Mouse (Mus musculus): ENCODE measurements around the gene Cyp46a1. TPM values are rescaled to one million over a fixed set of nuclear protein-coding genes. Genes with fewer than 3 reads are reported as not detected.

The Cyp46a1 gene
- polyA plus RNA-seq, 1 experiment from 2014 or later, result 16.7 TPM

DNA sequence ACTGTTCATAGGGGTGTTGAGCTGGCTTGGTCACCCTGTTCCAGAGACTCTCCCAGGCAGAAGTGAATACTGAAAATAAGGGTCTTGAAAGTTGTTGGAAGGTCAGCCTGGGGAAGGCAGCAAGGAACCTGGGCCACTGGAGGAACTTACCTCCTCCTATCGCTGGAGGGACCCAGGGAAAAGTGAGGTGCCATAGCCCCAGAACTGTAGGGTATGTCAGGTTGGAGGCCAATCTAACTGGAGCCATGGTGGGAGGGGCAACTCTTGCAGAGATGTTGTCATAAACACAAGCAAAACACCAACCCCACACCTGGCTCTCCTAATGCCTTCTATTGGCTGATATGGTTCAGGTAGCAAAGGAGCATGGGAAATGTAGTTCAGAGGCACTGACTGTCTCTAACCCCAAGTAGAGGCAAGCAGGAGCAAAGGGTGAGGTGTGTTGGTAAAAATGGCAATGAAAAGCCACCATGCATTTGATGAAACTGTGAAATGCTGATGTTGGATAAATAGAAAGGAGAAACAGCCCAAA lies 20.9 kb upstream of the Cyp46a1 start:
- peaks cover 46% of the 10 kb centered on the region for H3K4me1 ChIP-seq (replicated peaks)
- no peak overlapping the region for H3K27ac ChIP-seq
- H3K4me2 ChIP-seq (replicated peaks), result no peak overlapping the region
- peaks cover 12% of the 10 kb centered on the region for H3K27me3 ChIP-seq
- no peak for ATAC-seq
- H3K9ac ChIP-seq (replicated peaks), result no peak overlapping the region
- WGBS, result 76% methylated on average over 1 of the region's 1 CpGs
- no peak overlapping the region for H3K4me3 ChIP-seq (replicated peaks)
- H3K9me3 ChIP-seq, result no peaks in the 10 kb centered on the region
- H3K36me3 ChIP-seq, result no peaks in the 10 kb centered on the region

- peaks cover 66% of the 10 kb centered on the region for H3K4me1 ChIP-seq (replicated peaks)
- no peak overlapping the region for H3K27ac ChIP-seq
- H3K36me3 ChIP-seq, result no peaks in the 10 kb centered on the region
- H3K9me3 ChIP-seq, result no peaks in the 10 kb centered on the region
- H3K4me2 ChIP-seq (replicated peaks), result no peak overlapping the region
- no peak overlapping the region for H3K9ac ChIP-seq (replicated peaks)
- H3K27me3 ChIP-seq, result peaks cover 24% of the 10 kb centered on the region
- no peak overlapping the region for H3K4me3 ChIP-seq (replicated peaks)
- ATAC-seq, result no peak
- WGBS, result 47% methylated on average over 10 of the region's 10 CpGs
Observed at GRCm38 (mm10) chr12:108315818-108316217, 18.4 kb upstream of the Cyp46a1 start.

DNA sequence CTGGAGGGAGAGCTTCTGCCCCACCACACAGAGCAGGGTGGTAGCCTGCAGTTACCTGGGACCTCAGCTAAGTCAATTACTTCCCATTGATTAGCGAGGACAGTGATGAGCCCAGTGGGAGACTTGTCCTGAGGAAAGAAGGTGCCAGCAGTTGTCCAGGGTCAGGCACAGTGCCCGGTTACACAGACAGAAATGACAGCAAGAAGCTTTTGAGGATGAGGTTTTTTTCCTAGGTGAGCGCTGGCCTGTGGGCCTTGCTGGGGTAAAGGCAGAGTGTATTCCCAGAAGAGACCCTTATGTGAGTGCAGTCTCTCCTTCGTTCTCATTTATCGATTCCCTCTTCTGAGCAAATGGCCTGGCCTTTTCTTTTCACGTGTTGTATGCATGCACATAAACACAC lies 17.5 kb upstream of the Cyp46a1 start:
- WGBS, result 30% methylated on average over 6 of the region's 6 CpGs
- Histone ChIP-seq H3K4me3 (replicated peaks) (no peak overlapping the region), H3K27me3 (peaks cover 24% of the 10 kb centered on the region), H3K9ac (replicated peaks) (no peak overlapping the region), H3K4me1 (replicated peaks) (peaks cover 69% of the 10 kb centered on the region), H3K27ac (no peak overlapping the region), H3K36me3 (no peaks in the 10 kb centered on the region), H3K4me2 (replicated peaks) (no peak overlapping the region), H3K9me3 (no peaks in the 10 kb centered on the region)
- no peak for ATAC-seq

GRCm38 (mm10) chr12:108317201-108317738 lies 16.9 kb upstream of the Cyp46a1 start:
- 4% methylated on average over 9 of the region's 9 CpGs for WGBS
- no peak overlapping the region for H3K4me3 ChIP-seq (replicated peaks)

GRCm38 (mm10) chr12:108317826-108318430 lies 16.3 kb upstream of the Cyp46a1 start:
- ATAC-seq, result no peak
- Histone ChIP-seq H3K9ac (replicated peaks) (peak overlapping the region; percentile 11; the same call in 1 of the 2 replicates), H3K4me3 (replicated peaks) (no peak overlapping the region; the same call in 1 of the 2 replicates), H3K36me3 (no peaks in the 10 kb centered on the region), H3K9me3 (no peaks in the 10 kb centered on the region), H3K4me1 (replicated peaks) (peaks cover 66% of the 10 kb centered on the region), H3K4me2 (replicated peaks) (peak overlapping the region; percentile 40), H3K27me3 (peaks cover 24% of the 10 kb centered on the region), H3K27ac (no peak overlapping the region)
- 19% methylated on average over 18 of the region's 18 CpGs for WGBS

More at GRCm38 (mm10) chr12:108317201-108317738, 16.9 kb upstream of the Cyp46a1 start:
- H3K9me3 ChIP-seq, result no peaks in the 10 kb centered on the region
- H3K36me3 ChIP-seq, result no peaks in the 10 kb centered on the region
- no peak overlapping the region for H3K9ac ChIP-seq (replicated peaks)
- H3K4me2 ChIP-seq (replicated peaks), result no peak overlapping the region
- H3K27ac ChIP-seq, result no peak overlapping the region
- no peak for ATAC-seq
- peaks cover 70% of the 10 kb centered on the region for H3K4me1 ChIP-seq (replicated peaks)
- peaks cover 24% of the 10 kb centered on the region for H3K27me3 ChIP-seq

GRCm38 (mm10) chr12:108318499-108318898 lies 15.7 kb upstream of the Cyp46a1 start:
- peak overlapping the region; percentile 40 for H3K4me2 ChIP-seq (replicated peaks)
- H3K9me3 ChIP-seq, result no peaks in the 10 kb centered on the region
- 22% methylated on average over 37 of the region's 37 CpGs for WGBS
- no peak for ATAC-seq
- H3K27ac ChIP-seq, result no peak overlapping the region
- peak overlapping the region; percentile 11; the same call in 1 of the 2 replicates for H3K9ac ChIP-seq (replicated peaks)
- no peak overlapping the region; the same call in 1 of the 2 replicates for H3K4me3 ChIP-seq (replicated peaks)
- peaks cover 24% of the 10 kb centered on the region for H3K27me3 ChIP-seq
- H3K4me1 ChIP-seq (replicated peaks), result peaks cover 63% of the 10 kb centered on the region
- no peaks in the 10 kb centered on the region for H3K36me3 ChIP-seq

- H3K36me3 ChIP-seq, result no peaks in the 10 kb centered on the region
- no peak for ATAC-seq
- 4% methylated on average over 8 of the region's 8 CpGs for WGBS
- no peak overlapping the region for H3K4me3 ChIP-seq (replicated peaks)
- peaks cover 63% of the 10 kb centered on the region for H3K4me1 ChIP-seq (replicated peaks)
- 0 out of 2 replicates have a peak overlapping the region, but pooled peaks have one; percentile 4 for H3K4me2 ChIP-seq (replicated peaks)
- H3K9ac ChIP-seq (replicated peaks), result no peak overlapping the region
- peaks cover 24% of the 10 kb centered on the region for H3K27me3 ChIP-seq
- no peaks in the 10 kb centered on the region for H3K9me3 ChIP-seq
- peak overlapping the region; percentile 80 for H3K27ac ChIP-seq
Observed at GRCm38 (mm10) chr12:108320096-108320495, 14.1 kb upstream of the Cyp46a1 start.

GRCm38 (mm10) chr12:108326401-108326800 lies 7.8 kb upstream of the Cyp46a1 start:
- peaks cover 42% of the 10 kb centered on the region for H3K27me3 ChIP-seq
- H3K27ac ChIP-seq, result no peak overlapping the region
- H3K9me3 ChIP-seq, result no peaks in the 10 kb centered on the region
- no peaks in the 10 kb centered on the region for H3K36me3 ChIP-seq
- 47% methylated on average over 5 of the region's 5 CpGs for WGBS
- peaks cover 27% of the 10 kb centered on the region for H3K4me1 ChIP-seq (replicated peaks)
- ATAC-seq, result no peak
- H3K9ac ChIP-seq (replicated peaks), result no peak overlapping the region
- no peak overlapping the region for H3K4me2 ChIP-seq (replicated peaks)
- H3K4me3 ChIP-seq (replicated peaks), result no peak overlapping the region

DNA sequence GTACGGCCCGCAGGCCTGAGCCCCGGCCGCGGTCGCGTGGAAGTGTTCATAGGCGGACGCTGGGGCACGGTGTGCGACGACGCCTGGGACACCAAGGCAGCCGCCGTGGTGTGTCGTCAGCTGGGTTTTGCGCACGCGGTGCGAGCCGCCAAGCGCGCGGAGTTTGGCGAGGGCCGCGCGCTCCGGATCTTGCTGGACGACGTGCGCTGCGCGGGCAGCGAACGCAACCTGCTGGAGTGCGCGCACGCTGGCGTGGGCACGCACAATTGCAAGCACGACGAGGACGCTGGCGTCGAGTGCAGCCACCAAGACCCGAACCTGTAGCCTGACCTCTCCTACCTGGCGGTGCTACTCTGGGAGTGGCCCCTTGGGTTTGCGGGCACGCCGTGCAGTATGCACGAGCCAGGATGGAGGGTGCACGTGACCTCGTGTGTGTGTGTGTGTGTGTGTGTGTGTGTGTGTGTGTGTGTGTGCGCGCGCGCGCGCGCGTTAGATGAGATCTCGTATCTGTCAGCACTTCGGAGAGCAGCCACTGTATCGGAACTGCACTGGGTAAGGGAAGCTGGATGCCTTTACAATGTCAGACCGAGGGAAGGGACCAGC lies 6.2 kb upstream of the Cyp46a1 start:
- H3K4me2 ChIP-seq (replicated peaks), result peak overlapping the region; percentile 62
- ATAC-seq, result peak; percentile 48
- H3K4me3 ChIP-seq (replicated peaks), result peak overlapping the region; percentile 45
- H3K9me3 ChIP-seq, result no peaks in the 10 kb centered on the region
- WGBS, result 4% methylated on average over 64 of the region's 66 CpGs
- H3K27ac ChIP-seq, result no peak overlapping the region
- H3K9ac ChIP-seq (replicated peaks), result peak overlapping the region; percentile 65
- no peaks in the 10 kb centered on the region for H3K36me3 ChIP-seq
- peaks cover 42% of the 10 kb centered on the region for H3K27me3 ChIP-seq
- peaks cover 23% of the 10 kb centered on the region for H3K4me1 ChIP-seq (replicated peaks)

- Histone ChIP-seq H3K9ac (replicated peaks) (peak overlapping the region; percentile 14; the same call in 1 of the 2 replicates), H3K4me2 (replicated peaks) (peak overlapping the region; percentile 96), H3K4me3 (replicated peaks) (peak overlapping the region; percentile 62), H3K9me3 (no peaks in the 10 kb centered on the region), H3K27ac (peak overlapping the region; percentile 73; the same call in 1 of the 2 replicates), H3K36me3 (no peaks in the 10 kb centered on the region), H3K4me1 (replicated peaks) (peaks cover 26% of the 10 kb centered on the region), H3K27me3 (peaks cover 37% of the 10 kb centered on the region)
- under 1% methylated on average over 16 of the region's 16 CpGs for WGBS
- ATAC-seq, result peak; percentile 18
Observed at GRCm38 (mm10) chr12:108333056-108333455, 1.1 kb upstream of the Cyp46a1 start.

DNA sequence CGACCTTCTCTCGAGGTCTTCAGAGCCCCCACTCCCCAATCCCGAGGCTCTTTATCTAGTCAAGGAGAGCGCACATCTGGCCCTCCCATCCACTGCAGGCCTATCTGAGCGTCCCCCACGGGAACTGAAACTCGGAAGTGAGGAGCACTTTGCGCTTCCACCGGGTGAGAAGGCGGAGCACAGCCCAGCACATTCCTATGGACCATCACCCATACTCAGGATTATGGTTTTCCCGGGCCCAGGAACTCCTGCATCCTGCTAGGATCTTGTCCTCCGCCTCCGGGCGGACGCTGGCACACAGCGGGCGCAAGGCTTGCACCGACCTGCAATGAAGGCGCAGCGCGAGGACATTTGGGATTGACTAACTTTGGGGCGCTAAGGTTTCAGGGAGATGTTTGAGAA lies 699 bp upstream of the Cyp46a1 start:
- H3K4me1 ChIP-seq (replicated peaks), result peaks cover 22% of the 10 kb centered on the region
- ATAC-seq, result peak; percentile 43
- no peaks in the 10 kb centered on the region for H3K9me3 ChIP-seq
- H3K4me3 ChIP-seq (replicated peaks), result peak overlapping the region; percentile 62
- 2% methylated on average over 22 of the region's 22 CpGs for WGBS
- H3K27ac ChIP-seq, result peak overlapping the region; percentile 73
- H3K4me2 ChIP-seq (replicated peaks), result peak overlapping the region; percentile 96
- peaks cover 33% of the 10 kb centered on the region for H3K27me3 ChIP-seq
- H3K36me3 ChIP-seq, result no peaks in the 10 kb centered on the region
- peak overlapping the region; percentile 14; the same call in 1 of the 2 replicates for H3K9ac ChIP-seq (replicated peaks)

GRCm38 (mm10) chr12:108334529-108334928 lies 348 bp downstream of the Cyp46a1 start:
- ATAC-seq, result no peak
- no peaks in the 10 kb centered on the region for H3K9me3 ChIP-seq
- peaks cover 23% of the 10 kb centered on the region for H3K27me3 ChIP-seq
- peak overlapping the region; percentile 62 for H3K4me3 ChIP-seq (replicated peaks)
- peaks cover 18% of the 10 kb centered on the region for H3K4me1 ChIP-seq (replicated peaks)
- peak overlapping the region; percentile 96 for H3K4me2 ChIP-seq (replicated peaks)
- 3% methylated on average over 31 of the region's 32 CpGs for WGBS
- no peaks in the 10 kb centered on the region for H3K36me3 ChIP-seq
- H3K9ac ChIP-seq (replicated peaks), result peak overlapping the region; percentile 74
- peak overlapping the region; percentile 61 for H3K27ac ChIP-seq
